ENCODE assay signal across 8 mouse cellular contexts in the genomic region with DNA sequence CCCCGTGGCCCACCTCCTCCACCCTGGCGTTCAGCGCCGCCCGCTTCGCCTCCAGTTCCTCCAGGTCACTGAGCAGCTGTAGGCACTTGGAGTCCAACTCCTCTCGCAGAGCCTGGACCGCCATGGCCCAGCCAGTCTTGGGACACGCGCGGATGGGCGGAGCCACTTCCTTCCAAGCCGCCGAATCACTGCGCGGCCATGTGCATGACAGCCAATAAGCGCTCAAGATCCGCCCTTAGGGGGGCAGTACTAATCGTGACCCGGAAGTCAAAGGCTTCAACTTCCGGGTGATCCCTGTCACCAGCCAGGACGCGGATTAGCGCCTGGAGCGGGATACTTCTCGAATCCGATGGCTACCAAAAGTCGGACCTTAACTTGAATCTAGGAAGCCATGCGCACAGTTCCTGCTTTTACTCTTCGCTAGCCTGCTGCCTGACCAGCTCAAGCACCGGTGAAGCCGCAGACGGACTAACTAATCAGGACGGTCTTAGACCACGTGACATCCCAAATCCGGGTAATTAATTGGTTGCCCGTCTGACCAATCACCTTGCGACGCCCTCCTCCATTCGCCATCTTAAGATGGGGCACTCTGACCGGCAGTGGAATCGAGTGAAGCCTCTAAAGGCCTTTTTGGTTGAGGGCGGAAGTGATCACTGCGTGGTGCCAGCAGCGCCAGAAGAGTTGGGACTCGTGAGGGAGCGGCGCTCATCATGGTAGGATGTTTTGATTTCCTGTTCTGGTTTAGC. TPM values are rescaled to one million over a fixed set of nuclear protein-coding genes. Genes with fewer than 3 reads are reported as not detected.
DNase-seq lines count a peak whose midpoint lies in the region; ATAC-seq lines count a peak whose summit lies in the region.

A gene (minus strand): TSS at position 458 of the 746 bp plus-strand sequence.
A gene (plus strand): TSS at position 637 of the 746 bp plus-strand sequence.

- H3K27me3 ChIP-seq in intestine, embryonic 14.5 days (replicated peaks; ENCODE audit: control insufficient read depth, insufficient read depth, low read length), result no peaks in the 10 kb centered on the region

- peaks cover 11% of the 10 kb centered on the region for H3K4me1 ChIP-seq in intestine, embryonic 14.5 days (replicated peaks; ENCODE audit: control insufficient read depth, insufficient read depth, low read length)

- peak within 1 kb of the TSS; percentile 71 for H3K4me2 ChIP-seq in intestine, embryonic 14.5 days (ENCODE audit: low read length)

- H3K27ac ChIP-seq in intestine, embryonic 14.5 days (ENCODE audit: low read depth), result peak within 1 kb of the TSS; percentile 51; the same call in 1 of the 2 replicates

- no peaks in the 10 kb centered on the region for H3K9me3 ChIP-seq in intestine, embryonic 14.5 days (ENCODE audit: control insufficient read depth, low read length)

- WGBS in intestine, embryonic 14.5 days, result under 1% methylated on average over 48 of the region's 48 CpGs

- intact Hi-C loops in left cerebral cortex, postnatal 14 days (cut with DNase I), result no loop called here

- H3K4me3 ChIP-seq in intestine, embryonic 14.5 days (ENCODE audit: low read depth, low read length), result peak within 1 kb of the TSS; percentile 87

- peak; percentile 95 for ATAC-seq in intestine, embryonic 14.5 days (replicated peaks; ENCODE audit: low FRiP score, low TSS enrichment, low read depth)

- peak; percentile 86 to 88 for DNase-seq in adrenal gland, adult 18-20 months (ENCODE audit: low spot score in 2 of 2)
- DNase-seq in embryo, embryonic 11 days, result peak; percentile 99
- DNase-seq in gastrocnemius, postnatal 25 days, result peak; percentile 93
- peak; percentile 99 for DNase-seq in intestine, embryonic 14.5 days (ENCODE audit: low spot score)
- DNase-seq in left cerebral cortex, postnatal 14 days (ENCODE audit: low spot score in 2 of 2), result peak; percentile 95 to 98
- DNase-seq in mesoderm, embryonic 11.5 days (ENCODE audit: low read depth, low spot score), result peak; percentile 99
- DNase-seq in right cerebral cortex, postnatal 36 days (ENCODE audit: low spot score in 2 of 2), result peak; percentile 95
- peak; percentile 98 for DNase-seq in yolk sac, embryonic 10.5 days (ENCODE audit: low spot score)

- H3K36me3 ChIP-seq in intestine, embryonic 14.5 days (ENCODE audit: control insufficient read depth, insufficient read depth, low read length), result peaks cover 21% of the 10 kb centered on the region

- H3K9ac ChIP-seq in intestine, embryonic 14.5 days (ENCODE audit: low read length), result peak within 1 kb of the TSS; percentile 62

RNA-seq across cellular contexts. Expression of the first gene that starts in this region (rescaled TPM):
- 10 to 100 TPM; 16.0 to 18.0 TPM for total RNA-seq in adrenal gland, adult 18-20 months (2021)
- 10 to 100 TPM; 10.2 to 10.8 TPM for total RNA-seq in gastrocnemius, postnatal 25 days (2021)
- 59.6 and 60.0 TPM in 2 replicates for polyA plus RNA-seq in intestine, embryonic 14.5 days (2014; fragmentation: Nextera tagmentation; extraction: Ambion mirVana)
- 10 to 100 TPM; 16.7 to 18.7 TPM for total RNA-seq in left cerebral cortex, postnatal 14 days (2021)

RNA-seq across cellular contexts. Expression of the second gene that starts in this region (rescaled TPM):
- total RNA-seq in adrenal gland, adult 18-20 months (2021), result 10 to 100 TPM; 65.2 to 68.7 TPM
- 10 to 100 TPM; 12.6 to 14.4 TPM for total RNA-seq in gastrocnemius, postnatal 25 days (2021)
- polyA plus RNA-seq in intestine, embryonic 14.5 days (2014; fragmentation: Nextera tagmentation; extraction: Ambion mirVana), result 120 and 126 TPM in 2 replicates
- 10 to 100 TPM; 31.5 to 32.4 TPM for total RNA-seq in left cerebral cortex, postnatal 14 days (2021)

Comparison
In these comparisons a context has a peak if more than half of its experiments do, and no peak if none do; other contexts are left out.
1. Peak in every context shown above with its lines: DNase-seq, ATAC-seq, H3K4me3 ChIP-seq and H3K27ac ChIP-seq.